Mouse (Mus musculus) frontal cortex, adult (tissue): Measurements from ENCODE around the gene Akap13.

Experiments
- ATAC-seq: cut with Nextera tagmentation; 2 replicates; pipeline ENCODE4 v1.9.2; 2017; ENCODE audit warnings: mild to moderate bottlenecking, moderate library complexity, mixed read lengths; ENCODE audit not compliant: low TSS enrichment

Gene Akap13

DNA sequence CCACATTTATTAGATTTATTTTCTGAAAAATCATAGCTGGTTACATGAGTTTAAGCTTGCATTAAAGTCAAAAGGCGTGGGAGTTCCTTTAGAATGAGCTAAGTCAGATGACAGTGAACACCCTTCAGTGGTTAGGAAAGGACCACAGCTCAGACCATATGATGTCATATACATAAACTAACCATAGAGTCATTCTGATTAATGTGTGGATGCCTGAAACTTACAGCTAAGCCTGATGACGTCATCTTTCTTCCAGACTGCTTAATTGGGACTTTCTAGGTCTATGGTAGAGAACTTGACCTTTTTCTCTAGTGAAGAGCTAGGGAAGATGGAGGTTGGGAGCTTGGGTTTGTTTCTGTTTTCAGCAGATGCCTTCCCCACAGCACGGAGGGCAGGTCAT is 211.6 kb downstream of the Akap13 start:
- ATAC-seq, result no peak

DNA sequence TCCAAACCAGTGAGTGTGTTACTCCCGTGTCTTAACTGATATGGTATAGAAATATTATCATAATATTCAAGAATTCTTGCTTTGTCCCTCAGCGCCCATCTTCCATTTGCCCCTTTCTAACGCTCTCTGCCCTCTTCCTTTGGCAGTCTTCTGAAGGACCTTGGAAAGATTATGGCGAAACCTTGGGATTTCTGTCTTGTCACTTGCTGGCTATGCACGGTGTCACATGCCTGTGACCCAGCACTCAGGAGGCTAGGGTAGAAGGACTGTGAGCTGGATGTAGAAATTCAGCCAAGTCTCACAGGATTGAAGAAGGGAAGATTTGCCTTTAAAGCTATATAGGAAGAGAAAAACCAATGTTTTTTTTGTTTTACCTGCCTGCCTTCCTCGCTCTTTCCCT is 212.2 kb downstream of the Akap13 start:
- no peak for ATAC-seq

DNA sequence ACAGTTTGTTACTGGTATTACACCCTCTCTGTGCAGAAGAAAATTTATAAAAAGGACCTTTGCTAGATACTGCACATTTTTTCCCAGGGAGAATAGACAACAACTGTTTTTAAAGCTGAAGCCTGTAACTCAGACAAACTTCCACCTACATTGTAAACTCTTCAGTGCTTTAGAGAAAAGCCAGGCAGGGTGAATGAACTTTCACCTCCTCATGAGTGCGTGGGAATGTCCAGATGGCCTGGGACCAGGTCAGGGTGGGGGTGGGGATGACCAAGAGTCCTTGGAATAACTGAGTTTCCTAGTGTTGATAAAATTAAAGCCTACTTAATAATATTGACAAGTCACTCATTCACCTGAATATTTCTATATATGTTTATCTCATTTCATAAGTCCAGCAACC is 213.1 kb downstream of the Akap13 start:
- ATAC-seq, result no peak

DNA sequence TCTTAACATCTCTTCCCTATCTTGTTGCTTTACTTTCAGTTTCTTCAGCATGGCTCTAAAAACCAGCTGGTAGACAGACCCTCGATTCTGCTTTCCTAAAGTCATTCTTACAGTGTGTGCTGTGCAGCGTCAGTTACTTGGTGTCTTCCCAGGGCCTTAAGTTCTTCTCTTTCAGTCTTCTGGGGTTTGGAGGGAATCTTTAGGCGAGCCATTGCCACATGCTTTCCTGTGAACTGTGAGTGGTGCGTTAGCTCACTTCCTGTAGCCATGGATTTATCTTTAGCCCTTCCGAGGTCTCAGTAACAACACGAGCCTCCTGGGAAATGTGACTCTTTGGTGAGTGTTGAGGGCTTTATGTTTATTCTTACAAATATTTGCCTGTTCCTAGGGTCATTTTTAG is 214.1 kb downstream of the Akap13 start:
- no peak for ATAC-seq

- ATAC-seq, result no peak
These were observed 224.3 kb downstream of the Akap13 start for GRCm38 (mm10) chr7:75679631-75680030.

GRCm38 (mm10) chr7:75682901-75683300 is 227.6 kb downstream of the Akap13 start:
- ATAC-seq, result no peak

DNA sequence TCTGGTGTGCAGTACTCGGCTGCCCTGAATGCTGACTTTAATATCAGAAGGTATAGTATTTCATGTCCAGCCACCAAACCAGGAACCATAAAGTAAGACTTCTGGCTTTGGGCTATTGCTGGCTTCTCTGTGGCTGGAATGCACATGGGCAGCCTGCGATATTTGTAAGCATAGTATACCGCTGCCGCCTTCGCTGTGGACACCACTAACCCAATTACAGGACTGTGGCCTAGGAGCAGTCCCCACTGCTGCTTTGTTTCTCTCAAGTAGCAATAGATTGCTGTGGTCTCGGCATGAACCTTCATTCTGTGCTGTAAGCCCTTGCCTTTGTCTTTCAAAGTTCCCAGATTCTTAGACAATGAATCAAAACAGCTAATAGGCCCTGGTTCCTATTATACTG is 228.1 kb downstream of the Akap13 start:
- no peak for ATAC-seq

DNA sequence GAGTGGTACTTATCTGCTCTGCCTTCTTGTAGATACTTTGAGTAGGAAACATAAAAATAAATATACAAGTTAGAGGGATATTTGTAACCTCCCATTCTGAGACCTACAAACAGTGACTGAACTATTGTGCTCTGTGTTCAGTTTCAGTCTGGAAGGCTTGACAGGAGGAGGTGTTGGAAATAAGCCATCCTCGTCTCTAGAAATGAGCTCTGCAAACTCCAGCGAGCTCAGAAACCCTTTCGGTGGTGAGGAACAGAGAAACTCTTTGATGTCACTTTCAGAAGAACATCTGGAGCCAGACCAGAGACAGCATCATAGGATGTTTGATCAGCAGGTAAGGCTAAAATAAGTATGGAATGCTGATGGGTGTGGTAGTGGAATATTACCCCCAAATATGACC is 229.6 kb downstream of the Akap13 start:
- ATAC-seq, result no peak

GRCm38 (mm10) chr7:75686046-75686826 is 230.9 kb downstream of the Akap13 start:
- ATAC-seq, result no peak

DNA sequence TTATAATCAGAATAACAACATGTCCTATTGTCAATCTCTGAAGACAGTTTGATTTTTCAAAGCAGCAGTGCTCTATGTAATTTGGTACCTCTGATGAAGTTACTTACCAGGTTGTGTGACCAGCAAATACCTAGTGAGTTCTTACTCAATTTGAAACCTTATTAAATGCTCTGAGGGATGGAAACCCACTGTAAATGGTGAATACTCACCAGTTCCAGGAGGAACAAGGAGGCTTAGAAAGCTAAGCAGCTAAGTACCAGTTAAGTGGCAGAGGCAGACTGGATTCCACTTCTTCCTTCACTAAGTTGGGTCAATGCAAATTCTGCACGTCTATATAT is 231.5 kb downstream of the Akap13 start:
- ATAC-seq, result no peak

DNA sequence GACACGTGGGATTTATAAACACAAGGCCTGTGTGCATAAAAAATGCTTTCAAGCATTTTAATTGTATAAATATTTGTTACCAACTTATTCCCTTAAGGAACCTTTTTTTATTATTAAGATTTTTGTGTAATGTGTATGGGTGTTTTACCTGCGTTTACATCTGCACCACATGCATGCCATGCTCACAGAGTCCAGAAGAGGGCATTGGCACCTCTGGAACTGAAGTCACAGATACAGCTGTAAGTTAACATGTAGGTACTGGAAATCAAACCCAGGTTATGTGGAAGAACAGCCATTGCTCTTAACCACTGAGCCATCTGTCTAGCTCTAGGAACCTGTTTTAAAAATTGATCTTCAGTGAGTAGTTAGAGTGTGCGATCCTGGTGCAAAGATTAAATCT is 232.8 kb downstream of the Akap13 start:
- ATAC-seq, result no peak

DNA sequence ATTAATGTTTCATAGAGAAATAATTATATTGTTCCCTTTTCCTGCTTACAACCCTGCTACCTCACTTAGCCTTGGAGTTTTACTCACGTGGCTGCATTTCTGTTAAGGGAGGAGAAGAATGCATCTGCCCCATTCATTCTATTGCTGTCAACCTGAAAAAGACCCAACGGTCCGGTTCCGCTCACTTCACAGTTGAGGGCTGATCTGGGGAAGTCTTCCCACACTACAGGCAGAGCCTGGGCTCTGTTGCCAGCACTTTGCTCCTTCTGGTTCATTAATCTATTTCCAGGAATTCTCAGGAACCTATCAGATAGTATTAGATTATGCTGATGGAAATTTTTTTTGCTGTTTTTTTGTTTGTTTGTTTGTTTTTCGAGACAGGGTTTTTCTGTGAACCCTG is 239.4 kb downstream of the Akap13 start:
- ATAC-seq, result no peak

DNA sequence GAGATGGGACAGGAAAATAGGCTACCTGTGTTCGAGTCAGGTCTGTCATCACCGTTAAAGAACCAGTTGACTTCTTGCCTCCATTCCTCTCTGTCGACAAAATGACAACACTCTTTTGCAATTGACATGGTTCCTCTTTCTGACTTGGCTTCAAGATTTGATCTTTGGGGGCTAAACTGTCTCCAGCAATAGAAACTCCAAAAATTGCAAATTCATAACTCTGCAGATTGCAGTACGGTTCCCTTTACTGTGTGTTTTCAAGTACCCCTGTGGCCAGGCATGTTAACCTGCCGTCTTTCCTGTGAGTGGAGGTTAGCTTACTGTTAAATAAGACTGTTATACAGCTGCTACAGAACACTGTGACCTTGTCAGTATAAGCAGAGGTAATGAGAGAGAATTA is 244.5 kb downstream of the Akap13 start:
- ATAC-seq, result no peak

DNA sequence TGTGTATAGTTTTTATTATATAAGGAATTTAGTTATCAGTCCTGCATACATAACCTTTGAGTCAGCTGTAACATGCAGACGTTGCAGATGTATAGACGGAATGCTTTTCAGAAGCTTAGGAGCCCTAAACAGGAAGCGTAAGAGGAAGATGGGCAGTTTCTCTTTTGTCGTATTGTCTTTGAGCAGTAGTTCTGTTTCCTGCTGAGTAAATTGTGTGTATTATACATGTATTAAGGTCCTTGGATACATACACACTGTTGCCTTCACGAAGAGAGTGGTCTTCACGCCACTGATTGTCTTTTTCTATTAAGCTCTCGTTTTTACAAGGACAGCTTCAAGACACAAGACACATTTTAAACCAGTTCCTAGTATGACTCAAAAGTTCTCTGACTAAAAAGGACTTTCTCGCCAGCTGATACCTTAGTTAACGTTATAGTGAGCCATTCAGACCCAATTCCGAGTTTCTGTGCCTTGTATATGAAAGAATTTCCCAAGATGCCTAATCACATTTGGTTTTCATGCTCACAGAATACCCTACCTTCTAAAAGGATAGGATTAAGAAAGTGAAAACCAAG is 245.5 kb downstream of the Akap13 start:
- no peak for ATAC-seq

DNA sequence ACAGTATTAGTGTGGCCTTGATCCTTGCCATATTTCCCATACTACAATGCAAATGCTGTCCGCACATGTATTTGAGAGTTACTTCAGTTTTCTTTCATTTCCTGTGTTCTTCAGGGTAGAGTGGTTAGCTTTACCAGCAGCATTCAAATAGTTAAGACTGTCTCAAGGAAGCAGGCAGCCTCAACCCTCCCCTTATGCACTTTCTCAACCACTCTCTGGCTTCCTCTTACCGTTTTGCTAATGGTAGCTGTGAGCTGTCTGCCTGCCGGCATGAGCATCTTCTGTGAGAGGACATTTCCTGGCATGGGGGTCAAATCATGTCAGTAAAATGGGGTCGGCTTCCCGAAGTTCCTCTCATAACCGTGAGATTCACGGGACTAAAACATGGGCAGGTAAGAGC is 246.4 kb downstream of the Akap13 start:
- no peak for ATAC-seq

GRCm38 (mm10) chr7:75702368-75702767 is 247.0 kb downstream of the Akap13 start:
- no peak for ATAC-seq

GRCm38 (mm10) chr7:75702966-75703645 is 247.8 kb downstream of the Akap13 start:
- ATAC-seq, result no peak

DNA sequence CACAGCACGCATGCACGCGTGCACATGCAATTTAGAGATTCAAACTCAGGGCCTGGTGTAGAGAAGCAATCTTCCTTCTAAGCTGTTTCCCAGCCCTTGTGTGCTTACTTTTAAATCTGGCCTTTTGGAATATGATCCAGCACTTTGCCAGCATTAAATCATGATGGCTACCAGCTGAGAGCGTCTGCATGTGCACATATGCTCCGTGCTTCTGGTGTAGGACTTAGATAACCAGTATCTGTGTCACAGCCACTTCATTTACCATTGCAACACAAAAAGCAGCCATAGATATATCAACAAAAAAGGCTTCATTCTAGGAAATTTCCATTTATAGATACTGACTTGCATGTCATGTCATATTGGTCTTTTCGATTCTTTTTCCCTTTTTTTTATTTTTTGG is 249.5 kb downstream of the Akap13 start:
- ATAC-seq, result no peak

- no peak for ATAC-seq
These were observed 254.6 kb downstream of the Akap13 start for GRCm38 (mm10) chr7:75709936-75710335.

- no peak for ATAC-seq
These were observed 255.6 kb downstream of the Akap13 start for GRCm38 (mm10) chr7:75710920-75711319.

GRCm38 (mm10) chr7:75711436-75711835 is 256.1 kb downstream of the Akap13 start:
- ATAC-seq, result no peak

- ATAC-seq, result no peak
These were observed 257.5 kb downstream of the Akap13 start for GRCm38 (mm10) chr7:75712808-75713207.

- no peak for ATAC-seq
These were observed 258.6 kb downstream of the Akap13 start for GRCm38 (mm10) chr7:75713959-75714358.
